Mouse (Mus musculus) intestine, embryonic 14.5 days (tissue): ENCODE data around the gene Txndc17. TPM values are rescaled to one million over a fixed set of nuclear protein-coding genes. Genes with fewer than 3 reads are reported as not detected.

Source experiments
- polyA plus RNA-seq: library from polyadenylated mRNA; unstranded; fragments of >200 nt; fragmentation: Nextera tagmentation; extraction: Ambion mirVana; gene quantifications from 2 replicates; pipeline ENCODE4 v1.2.1, GENCODE M21; 2014

Gene Txndc17
- polyA plus RNA-seq, 1 experiment from 2014 or later: 268 TPM

Other genes starting within 250 kb of the Txndc17 start
- 0.27 and 0.30 TPM in 2 replicates for gene Aipl1, start 170.0 kb upstream of the Txndc17 start, polyA plus RNA-seq
- 107 and 113 TPM in 2 replicates for gene Pimreg, start 165.5 kb upstream of the Txndc17 start, polyA plus RNA-seq
- 1.4 TPM in 2 replicates for gene Pitpnm3, start 71.8 kb upstream of the Txndc17 start, polyA plus RNA-seq
- 0.08 and 0.09 TPM in 2 replicates for gene Gm43951, start 707 bp upstream of the Txndc17 start, polyA plus RNA-seq
- 11.0 and 13.9 TPM in 2 replicates for gene 4933427D14Rik, start 88 bp upstream of the Txndc17 start, polyA plus RNA-seq
- 37.3 and 38.0 TPM in 2 replicates for gene Med31, start 8.0 kb downstream of the Txndc17 start, polyA plus RNA-seq
- gene Slc13a5, start 59.7 kb downstream of the Txndc17 start, polyA plus RNA-seq: 0.24 and 0.47 TPM in 2 replicates
- gene Xaf1, start 94.1 kb downstream of the Txndc17 start, polyA plus RNA-seq: 3.0 and 3.4 TPM in 2 replicates
- not detected in 2 replicates for gene Fbxo39, start 106.9 kb downstream of the Txndc17 start, polyA plus RNA-seq
- 0.58 and 0.81 TPM in 2 replicates for gene Tekt1, start 154.9 kb downstream of the Txndc17 start, polyA plus RNA-seq
- 26.2 and 34.5 TPM in 2 replicates for gene Smtnl2, start 204.2 kb downstream of the Txndc17 start, polyA plus RNA-seq
- gene Ggt6, start 228.0 kb downstream of the Txndc17 start, polyA plus RNA-seq: 6.7 and 7.0 TPM in 2 replicates
- gene Mybbp1a, start 233.8 kb downstream of the Txndc17 start, polyA plus RNA-seq: 173 and 184 TPM in 2 replicates